Mouse (Mus musculus) liver, adult (tissue): ENCODE results near the gene B3galt2.

Experiments used
- GATA4 ChIP-seq: IDR thresholded peaks from 2 replicates; pipeline ENCODE4 v1.6.1; 2014; ENCODE audit warnings: mild to moderate bottlenecking, low read length; ENCODE audit not compliant: insufficient replicate concordance

B3galt2 gene

GRCm38 (mm10) chr1:143640650-143641407, at the start of gene B3galt2:
TSS of gene B3galt2 (plus strand) at chr1:143640664.
- TF ChIP-seq GATA4: no peak

- TF ChIP-seq GATA4: no peak
Measured at GRCm38 (mm10) chr1:143596864-143597263, 43.6 kb upstream of the B3galt2 start.

- no peak for TF ChIP-seq GATA4
Measured at GRCm38 (mm10) chr1:143608911-143609310, 31.6 kb upstream of the B3galt2 start.

- no peak for TF ChIP-seq GATA4
Measured at GRCm38 (mm10) chr1:143612901-143613300, 27.6 kb upstream of the B3galt2 start.

- TF ChIP-seq GATA4: no peak
Measured at GRCm38 (mm10) chr1:143619760-143620159, 20.7 kb upstream of the B3galt2 start.

- TF ChIP-seq GATA4: no peak
Measured at GRCm38 (mm10) chr1:143621930-143622329, 18.5 kb upstream of the B3galt2 start.

- no peak for TF ChIP-seq GATA4
Measured at GRCm38 (mm10) chr1:143622634-143623033, 17.8 kb upstream of the B3galt2 start.

- no peak for TF ChIP-seq GATA4
Measured at GRCm38 (mm10) chr1:143631337-143631736, 9.1 kb upstream of the B3galt2 start.

GRCm38 (mm10) chr1:143632361-143632760, 8.1 kb upstream of the B3galt2 start:
- no peak for TF ChIP-seq GATA4

- TF ChIP-seq GATA4: no peak
Measured at GRCm38 (mm10) chr1:143632854-143633587, 7.4 kb upstream of the B3galt2 start.

GRCm38 (mm10) chr1:143644221-143644620, 3.8 kb downstream of the B3galt2 start:
- no peak for TF ChIP-seq GATA4

GRCm38 (mm10) chr1:143645386-143645785, 4.9 kb downstream of the B3galt2 start:
- TF ChIP-seq GATA4: no peak

- no peak for TF ChIP-seq GATA4
Measured at GRCm38 (mm10) chr1:143646219-143646618, 5.8 kb downstream of the B3galt2 start.

- TF ChIP-seq GATA4: no peak
Measured at GRCm38 (mm10) chr1:143650317-143650716, 9.9 kb downstream of the B3galt2 start.

GRCm38 (mm10) chr1:143653646-143654045, 13.2 kb downstream of the B3galt2 start:
- no peak for TF ChIP-seq GATA4

GRCm38 (mm10) chr1:143663197-143663596, 22.7 kb downstream of the B3galt2 start:
- TF ChIP-seq GATA4: peak; percentile 83
